Mouse (Mus musculus): ENCODE measurements around the gene Olfr1202.

The Olfr1202 gene

GRCm38 (mm10) chr2:88814196-88814595 is at the start of gene Olfr1202:
Olfr1202 (plus strand) TSS chr2:88814496.
- no peak for DNase-seq (ENCODE audit: low spot score)

GRCm38 (mm10) chr2:88770388-88770787 is 43.9 kb upstream of the Olfr1202 start, which contains the start of gene Olfr1200:
Olfr1200 (minus strand) TSS chr2:88770488.
- no peak for DNase-seq (ENCODE audit: low spot score)

DNA sequence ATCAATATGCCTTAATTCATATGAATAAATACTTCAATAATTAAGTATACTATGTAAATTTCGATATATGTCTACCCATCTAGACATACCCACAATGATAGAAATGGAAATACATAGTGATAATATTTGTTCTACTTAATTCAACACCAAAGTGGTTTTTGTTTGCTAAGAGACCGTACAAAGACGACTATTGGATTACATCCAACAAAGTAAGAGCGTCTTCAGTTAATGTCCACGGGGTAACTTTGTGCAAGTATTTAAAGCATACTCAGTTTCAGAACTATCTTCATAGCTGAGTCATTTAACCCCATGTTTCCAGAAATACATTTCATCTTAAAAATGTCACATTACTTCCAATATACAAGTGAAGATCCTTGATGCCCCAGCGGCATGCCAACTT is 21.6 kb upstream of the Olfr1202 start, which contains the start of gene Olfr1201:
TSS of gene Olfr1201 (plus strand) at position 301 of the 400 bp plus-strand sequence.
- DNase-seq (ENCODE audit: low spot score), result no peak

GRCm38 (mm10) chr2:88829437-88829836 is 15.1 kb downstream of the Olfr1202 start, which contains the start of gene Olfr1205:
Olfr1205 (plus strand) TSS chr2:88829737.
- DNase-seq (ENCODE audit: low spot score), result no peak

DNA sequence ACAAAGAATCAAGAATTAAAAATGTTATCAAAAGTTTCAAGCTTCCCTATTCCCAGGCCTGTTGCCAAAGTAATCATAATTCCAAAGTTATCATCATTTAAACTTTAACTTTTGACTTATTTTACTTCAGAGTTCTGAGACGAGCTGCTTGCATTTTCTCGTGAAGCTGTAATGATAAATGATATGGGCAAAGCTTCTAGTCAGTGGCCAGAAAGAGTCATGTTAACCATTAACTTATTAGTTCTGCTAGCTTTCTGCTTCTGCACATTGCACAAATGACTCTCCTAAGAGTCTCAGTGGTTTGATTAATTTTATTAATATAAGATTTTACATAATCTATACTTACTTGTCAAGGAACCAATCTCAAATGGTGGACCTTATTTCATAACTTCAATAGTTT is 24.2 kb downstream of the Olfr1202 start:
- no peak for DNase-seq (ENCODE audit: low spot score)

DNA sequence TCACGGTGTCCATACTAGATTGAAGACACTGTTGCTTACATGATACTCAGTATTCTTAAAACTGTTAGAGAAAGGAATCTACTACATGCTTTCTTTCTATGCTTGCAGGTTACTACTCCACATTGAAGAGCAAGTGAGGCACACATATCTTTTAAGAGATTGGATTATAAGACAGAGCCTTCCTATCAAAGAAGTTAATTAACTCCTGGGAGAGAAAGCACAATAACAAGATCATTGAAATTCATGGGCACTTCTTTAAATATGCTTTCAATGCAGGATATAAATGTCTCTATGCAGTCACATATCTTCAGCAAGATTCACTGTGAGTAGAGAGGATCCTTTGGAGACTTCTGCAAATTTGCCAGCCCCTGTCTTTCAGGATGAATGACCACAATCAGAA is 34.7 kb downstream of the Olfr1202 start, which contains the start of gene Olfr1204:
TSS of gene Olfr1204 (plus strand) at position 301 of the 400 bp plus-strand sequence.
- DNase-seq (ENCODE audit: low spot score), result no peak

GRCm38 (mm10) chr2:88862931-88863330 is 48.6 kb downstream of the Olfr1202 start, which contains the start of gene Olfr1206:
Olfr1206 (plus strand) TSS chr2:88863231.
- DNase-seq (ENCODE audit: low spot score), result no peak
